Mouse (Mus musculus) liver, postnatal 0 days (tissue): ENCODE data around the gene Aff4. TPM values are rescaled to one million over a fixed set of nuclear protein-coding genes. Genes with fewer than 3 reads are reported as not detected.

Experiments used
- ATAC-seq: fragments of 200-750 bp; cut with Nextera tagmentation; 2 replicates; pipeline ENCODE4 v1.8.0; 2017; ENCODE audit warnings: mild to moderate bottlenecking, moderate library complexity
- DNase-seq: peaks from one replicate; pipeline ENCODE4 v3.0.0-alpha.2; 2016
- H3K27ac ChIP-seq: fragments of 300-500 bp; sonication (generic); 2 replicates; pipeline ENCODE4 v1.5.1; 2014; ENCODE audit warnings: antibody characterized with exemption, moderate library complexity, mild to moderate bottlenecking, low read depth
- H3K27me3 ChIP-seq: fragments of 300-500 bp; sonication (generic); 2 replicates; pipeline ENCODE4 v1.6.1; 2014; ENCODE audit warnings: low read length, control low read depth, mixed read lengths; ENCODE audit not compliant: insufficient read depth
- H3K36me3 ChIP-seq: fragments of 300-500 bp; sonication (generic); replicated peaks from 2 replicates; pipeline ENCODE4 v1.6.1; 2014; ENCODE audit warnings: mild to moderate bottlenecking, control low read depth, low read length, moderate library complexity, mixed read lengths; ENCODE audit not compliant: insufficient read depth
- H3K4me1 ChIP-seq: fragments of 300-500 bp; sonication (generic); 2 replicates; pipeline ENCODE4 v1.6.1; 2014; ENCODE audit warnings: antibody characterized with exemption, mild to moderate bottlenecking, control low read depth; ENCODE audit not compliant: insufficient read depth
- H3K4me2 ChIP-seq: fragments of 300-500 bp; sonication (generic); 2 replicates; pipeline ENCODE4 v1.6.1; 2014; ENCODE audit warnings: low read depth, mild to moderate bottlenecking, low read length, moderate library complexity, mixed read lengths
- H3K4me3 ChIP-seq: fragments of 300-500 bp; sonication (generic); 2 replicates; pipeline ENCODE4 v1.5.1; 2014; ENCODE audit warnings: low read depth, low read length
- H3K9ac ChIP-seq: fragments of 300-500 bp; sonication (generic); replicated peaks from 2 replicates; pipeline ENCODE4 v1.6.1; 2014; ENCODE audit warnings: mild to moderate bottlenecking, moderate library complexity
- H3K9me3 ChIP-seq: fragments of 300-500 bp; sonication (generic); 2 replicates; pipeline ENCODE4 v1.6.1; 2016; ENCODE audit warnings: mild to moderate bottlenecking, control low read depth, low read length, mixed read lengths
- CTCF ChIP-seq: sonication (generic); IDR thresholded peaks from 2 replicates; pipeline ENCODE4 v1.5.1; 2016; ENCODE audit warnings: antibody characterized with exemption, low read depth
- EP300 ChIP-seq: IDR thresholded peaks from 2 replicates; pipeline ENCODE4 v1.6.1; 2016; ENCODE audit warnings: antibody characterized with exemption, low read depth, mild to moderate bottlenecking
- WGBS: fragments of 180-500 bp; shearing (Covaris S2); extraction: QIAGEN DNeasy Blood & Tissue Kit; methylation state at CpG from one replicate; pipeline ENCODE4 v1.1.7; 2014; ENCODE audit not compliant: insufficient replicate concordance; 5-methylcytosine and 5-hydroxymethylcytosine counted together
- polyA plus RNA-seq: library from polyadenylated mRNA; unstranded; fragments of >200 nt; fragmentation: Nextera tagmentation; extraction: Ambion mirVana; gene quantifications from 2 replicates; pipeline ENCODE4 v1.2.1, GENCODE M21; 2015

Gene Aff4
- 9.1 and 12.4 TPM in 2 replicates for polyA plus RNA-seq

DNA sequence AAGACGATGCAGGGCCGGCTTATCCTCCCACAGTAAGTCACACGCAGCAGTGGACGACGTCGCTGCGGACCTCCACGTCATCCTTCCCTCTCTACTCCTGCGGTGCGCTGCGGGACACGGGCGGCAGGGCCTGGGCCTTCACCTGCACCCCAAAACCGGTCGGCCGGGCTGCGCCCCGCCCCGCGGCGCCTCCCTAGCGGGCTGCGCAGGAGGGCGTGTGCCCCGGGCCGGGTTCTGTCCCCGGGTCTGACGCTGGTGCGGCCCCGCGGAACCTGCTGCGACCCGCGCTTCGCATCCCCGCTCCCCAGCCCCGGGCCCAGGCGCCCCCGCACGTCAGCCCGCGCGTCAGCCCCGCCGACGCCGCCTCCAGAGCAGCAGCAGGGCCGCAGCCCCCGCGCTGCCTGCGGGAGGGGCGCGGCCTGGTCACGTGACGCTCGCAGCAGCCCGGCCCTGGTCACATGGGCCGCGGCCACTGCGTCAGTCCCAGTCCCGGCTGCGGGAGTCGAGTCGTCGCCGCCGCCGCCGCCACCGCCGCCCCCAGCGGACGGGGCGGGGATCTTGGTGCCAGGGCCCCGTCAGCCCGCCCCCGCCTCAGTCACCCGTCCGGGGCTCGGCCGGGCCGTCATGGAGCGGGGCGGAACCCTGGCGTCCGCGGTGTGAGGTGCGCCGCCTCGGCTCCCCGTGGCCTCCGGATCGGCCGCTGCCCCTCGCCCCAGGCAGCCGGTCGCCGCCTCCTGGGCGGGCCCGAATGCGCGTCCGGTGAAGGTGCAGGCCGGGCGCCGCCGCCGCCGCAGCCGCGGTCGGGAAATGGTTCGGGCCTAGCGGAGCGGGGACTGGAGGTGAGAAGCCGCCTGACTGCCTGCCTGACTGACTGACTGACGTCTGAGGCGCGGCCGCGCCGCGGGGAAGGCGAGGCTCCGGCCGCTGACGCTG, at the start of gene Aff4:
Gene Aff4 (plus strand): TSS at position 543 of the 933 bp plus-strand sequence.
- ATAC-seq (peak; percentile 94), DNase-seq (peak; percentile 91)
- H3K36me3 ChIP-seq: 0 out of 2 replicates have a peak, but pooled peaks cover 2% of the 10 kb centered on the region
- TF ChIP-seq CTCF (0 out of 2 replicates have a peak, but pooled peaks have one; percentile 0), EP300 (no peak)
- H3K27ac ChIP-seq: peak within 1 kb of the TSS; percentile 99
- H3K9ac ChIP-seq: peak within 1 kb of the TSS; percentile 99
- H3K27me3 ChIP-seq: no peaks in the 10 kb centered on the region
- H3K4me3 ChIP-seq: peak within 1 kb of the TSS; percentile 87
- H3K4me1 ChIP-seq: peaks cover 8% of the 10 kb centered on the region; the same call in 1 of the 2 replicates
- peak within 1 kb of the TSS; percentile 91 for H3K4me2 ChIP-seq
- WGBS: 2% methylated on average over 79 of the region's 127 CpGs
- H3K9me3 ChIP-seq: no peaks in the 10 kb centered on the region

DNA sequence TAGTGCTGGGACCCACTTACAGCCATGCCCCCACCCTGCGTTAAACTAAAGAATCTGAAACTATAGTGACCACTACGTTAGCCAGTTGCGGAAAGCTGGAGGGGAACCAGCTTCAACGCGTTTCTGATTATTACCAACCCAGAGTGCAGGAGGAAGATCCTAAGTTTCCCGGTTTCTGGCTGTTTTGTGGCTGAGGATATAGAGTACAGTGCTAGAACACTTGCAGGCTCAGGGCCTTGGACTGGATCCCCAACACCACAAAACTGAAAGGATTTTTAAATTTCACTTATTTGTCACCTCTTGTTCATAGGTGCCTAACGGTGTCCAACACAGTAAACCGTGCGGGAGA, 49.5 kb upstream of the Aff4 start:
- H3K9me3 ChIP-seq: no peaks in the 10 kb centered on the region
- peak overlapping the region; percentile 86 for H3K4me2 ChIP-seq
- peaks cover 6% of the 10 kb centered on the region; the same call in 1 of the 2 replicates for H3K36me3 ChIP-seq
- H3K27me3 ChIP-seq: no peaks in the 10 kb centered on the region
- WGBS: 47% methylated on average over 9 of the region's 9 CpGs
- ATAC-seq: no peak
- H3K27ac ChIP-seq: peak overlapping the region; percentile 99
- no peak for DNase-seq
- TF ChIP-seq EP300: no peak
- TF ChIP-seq CTCF: no peak
- H3K9ac ChIP-seq: peak overlapping the region; percentile 98
- peaks cover 30% of the 10 kb centered on the region for H3K4me1 ChIP-seq
- H3K4me3 ChIP-seq: peak overlapping the region; percentile 93

DNA sequence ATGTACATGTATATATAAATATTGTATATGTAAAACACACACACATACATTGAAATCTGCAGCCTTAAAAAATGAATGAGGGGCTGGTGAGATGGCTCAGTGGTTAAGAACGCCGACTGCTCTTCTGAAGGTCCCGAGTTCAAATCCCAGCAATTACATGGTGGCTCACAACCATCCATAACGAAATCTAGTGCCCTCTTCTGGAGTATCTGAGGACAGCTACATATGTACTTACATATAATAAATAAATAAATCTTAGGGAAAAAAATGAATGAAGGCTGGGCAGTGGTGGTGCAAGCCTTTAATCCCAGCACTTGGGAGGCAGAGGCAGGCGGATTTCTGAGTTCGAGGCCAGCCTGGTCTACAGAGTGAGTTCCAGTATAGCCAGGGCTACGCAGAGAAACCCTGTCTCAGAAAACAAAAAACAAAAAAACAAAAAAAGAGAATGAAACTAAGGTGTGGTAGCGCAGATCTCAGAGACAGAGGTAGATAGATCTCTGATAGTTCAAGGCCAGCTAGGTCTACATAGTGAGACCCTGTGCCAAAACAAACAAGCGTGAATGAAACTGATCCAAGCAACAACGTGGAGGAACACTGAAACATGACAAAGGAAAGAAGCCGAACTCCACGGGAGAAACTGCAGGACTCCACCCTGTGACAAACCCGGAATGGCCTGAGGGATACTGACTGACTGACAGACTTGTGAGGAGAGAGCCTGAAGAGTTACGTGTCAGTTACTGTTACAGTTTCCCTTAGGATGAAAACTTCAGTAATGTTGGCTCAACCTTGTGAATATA, 46.4 kb upstream of the Aff4 start:
- DNase-seq (no peak), ATAC-seq (no peak)
- TF ChIP-seq CTCF: no peak
- TF ChIP-seq EP300: no peak
- H3K27me3 ChIP-seq: no peaks in the 10 kb centered on the region
- H3K27ac ChIP-seq: no peak overlapping the region
- no peak overlapping the region for H3K4me2 ChIP-seq
- no peaks in the 10 kb centered on the region for H3K36me3 ChIP-seq
- no peak overlapping the region for H3K4me3 ChIP-seq
- no peak overlapping the region for H3K9ac ChIP-seq
- 82% methylated on average over 14 of the region's 14 CpGs for WGBS
- no peaks in the 10 kb centered on the region for H3K9me3 ChIP-seq
- H3K4me1 ChIP-seq: peaks cover 27% of the 10 kb centered on the region

- ATAC-seq: no peak
- H3K27me3 ChIP-seq: no peaks in the 10 kb centered on the region
- no peak for DNase-seq
- no peaks in the 10 kb centered on the region for H3K36me3 ChIP-seq
- no peak overlapping the region for H3K4me2 ChIP-seq
- no peaks in the 10 kb centered on the region for H3K9me3 ChIP-seq
- H3K4me3 ChIP-seq: no peak overlapping the region
- H3K4me1 ChIP-seq: peaks cover 18% of the 10 kb centered on the region
- 60% methylated on average over 2 of the region's 2 CpGs for WGBS
- H3K9ac ChIP-seq: no peak overlapping the region
- TF ChIP-seq CTCF (no peak), EP300 (no peak)
- no peak overlapping the region for H3K27ac ChIP-seq
These were observed 43.7 kb upstream of the Aff4 start for GRCm38 (mm10) chr11:53306965-53307364.

DNA sequence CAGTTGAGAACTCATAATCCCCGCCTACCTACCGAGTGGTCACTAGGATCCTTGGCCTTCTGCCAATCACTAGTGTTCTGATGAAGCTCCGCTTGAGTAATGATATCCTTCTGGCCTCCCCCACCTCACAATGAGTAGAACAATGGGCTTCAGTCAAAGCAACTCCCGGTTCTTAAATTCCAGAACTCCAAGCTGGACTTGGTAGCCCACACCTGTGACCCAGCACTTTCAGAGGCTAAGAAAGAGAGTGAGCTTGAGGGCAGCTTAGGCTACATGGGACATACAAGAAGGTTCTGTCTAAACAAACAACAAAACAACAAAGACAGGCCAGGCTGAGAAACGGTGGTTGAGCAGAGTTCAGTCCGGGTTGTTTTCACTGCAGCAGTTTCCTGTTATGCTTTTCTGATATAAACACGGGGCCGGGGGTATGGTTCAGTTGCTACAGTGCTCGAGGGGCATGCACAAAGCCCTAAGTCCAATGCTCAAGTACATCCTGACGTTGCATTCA, 43.0 kb upstream of the Aff4 start:
- peak overlapping the region; percentile 88 for H3K27ac ChIP-seq
- DNase-seq: peak; percentile 17
- WGBS: 38% methylated on average over 10 of the region's 10 CpGs

More for the DNA sequence above, 43.0 kb upstream of the Aff4 start:
- no peaks in the 10 kb centered on the region for H3K36me3 ChIP-seq
- H3K4me2 ChIP-seq: no peak overlapping the region
- no peak overlapping the region for H3K9ac ChIP-seq
- ATAC-seq: no peak
- H3K4me1 ChIP-seq: peaks cover 18% of the 10 kb centered on the region
- no peak overlapping the region for H3K4me3 ChIP-seq
- H3K27me3 ChIP-seq: no peaks in the 10 kb centered on the region
- TF ChIP-seq EP300: no peak
- no peak for TF ChIP-seq CTCF
- no peaks in the 10 kb centered on the region for H3K9me3 ChIP-seq
